Mouse (Mus musculus): ENCODE data around the gene Hsd11b1.

Hsd11b1 gene

DNA sequence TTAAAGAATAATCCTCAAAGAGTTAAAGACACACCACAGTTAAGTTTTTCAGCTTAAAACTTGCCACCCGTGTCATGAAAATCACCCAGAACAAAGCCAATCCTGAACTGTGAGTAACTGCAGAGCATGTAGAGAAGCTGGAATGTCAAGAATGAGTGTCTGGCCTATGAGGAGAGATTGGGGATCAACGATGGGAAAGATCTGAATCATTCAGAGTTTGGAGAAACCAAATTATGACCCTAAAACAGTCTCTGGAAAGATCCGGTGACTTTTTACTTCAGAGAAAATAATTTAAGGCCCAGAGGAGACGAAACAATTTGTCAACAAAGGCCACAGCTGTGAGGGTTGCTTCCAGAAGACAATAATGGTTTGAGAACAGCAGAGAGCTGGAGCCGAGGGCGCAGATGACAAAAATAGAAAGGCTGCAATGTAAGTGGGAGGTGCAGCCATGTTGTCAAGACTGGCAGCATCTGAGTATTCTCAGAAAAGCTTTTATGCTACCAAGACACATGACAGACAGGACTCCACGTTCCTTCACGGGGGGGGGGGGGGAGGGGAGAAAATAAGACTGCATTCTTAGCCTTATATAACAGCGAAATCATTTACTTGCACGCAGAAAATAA, 20.2 kb downstream of the Hsd11b1 start:
- DNase-seq (ENCODE audit: low read depth, low spot score), result no peak

DNA sequence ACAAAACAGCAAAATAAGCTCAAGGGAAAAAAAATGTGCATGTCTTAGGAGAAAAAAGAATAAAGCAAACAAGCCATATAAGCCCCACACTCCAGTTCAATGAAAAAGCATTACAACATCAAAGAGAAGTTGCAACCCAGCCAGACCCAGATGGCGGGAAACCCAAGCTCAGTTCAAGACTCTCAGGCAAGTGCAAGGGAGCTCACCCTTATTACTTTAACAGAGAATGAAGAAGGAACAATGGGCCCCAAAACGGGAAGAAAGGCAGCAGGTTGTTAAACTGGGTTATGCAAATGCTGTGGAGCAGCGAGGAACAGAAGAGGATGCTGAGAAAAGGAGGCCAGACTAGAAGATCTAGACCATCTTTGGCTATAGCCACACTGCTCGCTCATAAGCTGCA, 21.0 kb downstream of the Hsd11b1 start:
- no peak for DNase-seq (ENCODE audit: low read depth, low spot score)

DNA sequence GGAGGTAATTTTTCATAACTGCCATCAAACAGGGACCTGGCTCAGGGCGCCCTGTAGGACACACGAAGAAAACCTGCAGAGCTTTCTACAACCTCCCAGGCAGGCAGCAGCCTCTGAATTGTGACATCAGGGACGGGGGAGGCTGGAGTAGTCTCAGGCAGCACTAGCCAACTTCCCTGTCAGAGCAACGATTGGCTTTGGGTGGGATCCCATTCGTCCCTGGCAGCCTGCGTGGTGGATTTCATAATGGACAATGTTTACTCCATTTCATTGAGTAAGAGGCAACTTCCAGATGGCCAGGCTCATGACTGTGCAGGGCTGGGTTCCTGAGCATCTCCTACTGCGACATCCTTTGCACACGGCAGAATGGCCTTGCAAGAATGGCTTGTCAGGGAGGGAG, 21.6 kb downstream of the Hsd11b1 start:
- DNase-seq (ENCODE audit: low read depth, low spot score), result no peak

DNA sequence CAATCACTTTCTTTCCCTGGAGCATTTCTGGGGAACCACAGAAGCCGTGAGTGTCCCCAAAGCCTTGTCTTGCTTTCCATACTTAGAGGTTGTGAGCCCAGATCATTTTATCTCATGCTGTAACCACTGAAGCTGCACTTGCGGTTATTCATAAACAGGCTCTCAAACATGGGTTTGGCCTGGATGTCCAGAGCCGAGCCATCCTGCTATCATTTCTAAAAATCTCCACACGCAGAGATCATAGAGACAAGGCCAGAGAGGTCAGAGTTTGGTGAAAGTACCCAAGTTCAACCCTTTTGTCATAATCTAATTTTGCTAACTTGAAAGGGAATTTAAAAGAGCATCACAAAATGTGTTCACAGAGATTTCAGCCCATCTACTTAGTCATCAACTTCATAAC, 22.4 kb downstream of the Hsd11b1 start:
- DNase-seq (ENCODE audit: low read depth, low spot score), result no peak

DNA sequence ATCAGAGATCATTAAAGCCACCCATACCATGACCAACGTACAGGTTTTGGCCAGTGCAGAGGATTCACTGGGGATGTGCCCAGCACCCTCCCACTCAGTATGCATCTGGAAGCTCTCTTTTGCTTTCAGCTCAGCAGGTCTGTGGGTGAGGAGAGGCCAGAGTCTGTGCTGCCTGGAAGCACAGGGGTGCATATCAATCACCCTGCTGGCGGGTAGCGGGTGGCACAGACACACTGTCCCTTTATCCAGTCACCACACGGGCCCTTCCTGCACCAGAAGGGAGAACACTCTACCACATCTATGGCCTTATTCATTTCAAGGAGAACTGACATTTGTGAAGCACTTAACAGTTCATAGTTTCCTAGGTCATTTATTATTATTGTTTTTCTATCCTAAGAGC, 25.4 kb downstream of the Hsd11b1 start:
- no peak for DNase-seq (ENCODE audit: low read depth, low spot score)

DNA sequence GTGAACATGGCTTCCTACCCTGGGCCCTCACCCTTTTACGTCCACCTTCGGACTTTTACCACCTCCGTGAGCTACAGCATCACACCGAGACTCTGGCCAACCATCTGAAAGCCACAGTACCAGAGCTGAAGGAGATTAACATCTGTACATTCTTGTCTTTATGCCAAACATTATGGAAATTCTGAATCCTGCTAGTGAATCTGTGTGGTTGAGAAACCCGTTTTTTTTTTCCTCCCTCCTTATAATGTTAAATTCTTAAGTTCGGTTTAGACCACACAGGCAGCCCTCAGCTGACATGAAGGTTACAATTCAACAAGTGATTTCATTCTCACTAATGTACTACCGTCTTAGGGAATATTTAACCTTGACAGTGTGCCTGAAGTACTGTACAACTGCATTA, 28.9 kb downstream of the Hsd11b1 start:
- no peak for DNase-seq (ENCODE audit: low read depth, low spot score)

DNA sequence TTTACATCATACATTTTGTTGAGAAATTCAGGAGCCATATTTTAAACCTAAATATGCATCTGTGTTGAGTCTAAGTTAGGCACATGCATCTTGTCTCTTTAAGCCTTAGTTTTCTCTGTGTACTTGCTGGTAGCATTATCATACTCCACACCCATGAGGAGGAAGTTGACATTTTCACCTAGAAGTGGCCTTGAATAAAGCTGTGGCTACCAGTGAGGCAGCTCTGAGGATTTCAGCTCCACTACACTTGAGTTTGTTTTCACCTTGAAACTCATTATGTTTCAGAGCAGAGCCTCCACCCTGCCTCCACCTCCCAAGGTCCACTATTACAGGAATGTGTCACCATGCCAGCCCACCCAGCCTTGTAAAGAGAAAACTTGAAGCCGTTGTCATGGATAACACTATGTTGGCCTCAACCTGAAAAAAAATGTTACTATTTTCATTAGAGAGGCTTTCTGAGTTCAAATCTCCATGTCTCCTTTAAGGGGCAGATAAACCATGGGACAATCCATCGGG, 29.7 kb downstream of the Hsd11b1 start:
- DNase-seq (ENCODE audit: low read depth, low spot score), result no peak

DNA sequence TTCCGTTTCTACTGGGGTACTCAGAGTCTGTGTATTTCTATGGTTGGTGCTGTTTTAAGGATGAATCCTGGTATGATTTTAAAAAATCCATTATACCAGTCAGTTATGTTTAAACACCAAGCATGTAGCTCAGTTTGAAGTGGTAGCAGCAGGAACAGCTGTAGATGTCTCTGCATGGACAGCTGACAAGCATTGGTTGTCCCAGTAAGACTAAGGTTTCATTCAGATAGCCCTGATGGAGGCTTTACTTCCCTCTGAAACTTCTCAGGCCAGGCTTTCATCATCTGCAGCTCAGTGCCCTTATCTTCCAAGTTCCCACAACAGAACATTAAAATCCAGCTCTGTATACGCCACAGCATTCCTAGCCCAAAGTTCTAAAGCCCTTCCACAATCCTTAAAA, 31.1 kb downstream of the Hsd11b1 start:
- DNase-seq (ENCODE audit: low read depth, low spot score), result no peak

DNA sequence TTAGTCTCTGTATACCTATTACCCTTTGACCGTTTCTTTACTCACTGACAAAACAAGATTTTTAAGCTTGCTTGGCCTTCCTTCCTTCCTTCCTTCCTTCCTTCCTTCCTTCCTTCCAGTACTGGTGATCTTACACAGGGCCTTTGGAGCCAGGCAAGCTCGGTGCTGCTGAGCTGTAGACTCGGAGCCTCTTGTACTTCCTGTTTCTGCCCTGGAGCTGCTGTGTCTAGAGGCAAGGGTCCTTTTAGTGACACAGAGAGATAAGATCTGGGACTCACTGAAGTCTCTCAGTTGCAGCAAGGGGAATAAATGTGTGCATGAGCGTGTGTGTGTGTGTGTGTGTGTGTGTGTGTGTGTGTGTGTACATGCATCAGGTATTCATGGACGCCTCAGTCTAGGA, 32.9 kb downstream of the Hsd11b1 start:
- no peak for DNase-seq (ENCODE audit: low read depth, low spot score)

DNA sequence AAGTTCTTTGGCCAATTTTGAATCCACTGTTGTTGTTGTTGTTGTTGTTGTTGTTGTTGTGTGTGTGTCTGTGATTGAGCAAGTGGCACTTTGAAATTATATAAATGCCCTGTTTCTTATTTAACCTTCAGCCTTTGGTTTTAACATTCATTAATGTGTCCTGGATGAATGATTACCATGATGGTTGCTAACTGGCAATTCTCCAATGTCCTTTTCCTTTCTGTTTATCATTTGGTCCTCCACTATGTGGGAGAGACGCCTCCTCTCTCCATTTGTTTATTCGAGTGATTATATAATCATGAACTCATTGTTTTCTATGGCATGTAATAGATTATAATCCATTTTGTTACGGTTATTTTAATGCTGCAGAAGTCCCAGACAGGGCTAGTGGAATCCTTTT, 33.3 kb downstream of the Hsd11b1 start:
- no peak for DNase-seq (ENCODE audit: low read depth, low spot score)

DNA sequence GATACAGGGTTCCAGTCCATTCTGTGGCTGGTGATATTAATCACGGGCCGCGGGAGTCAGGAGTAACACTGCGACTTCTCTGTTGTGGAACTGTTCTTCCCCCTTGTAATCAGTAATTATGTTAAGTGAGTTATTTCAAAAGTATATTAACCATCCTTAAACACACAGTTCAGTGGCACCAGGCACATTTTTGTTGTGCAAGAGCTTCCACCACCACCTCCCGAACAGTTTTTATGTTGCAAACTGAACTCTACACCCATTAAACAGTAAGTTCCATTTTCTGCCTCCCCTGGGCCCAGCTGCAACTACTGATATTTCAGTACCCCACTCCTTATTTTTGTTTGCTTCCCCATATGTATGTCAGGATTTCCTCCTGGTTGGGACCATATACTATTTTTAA, 34.3 kb downstream of the Hsd11b1 start:
- DNase-seq (ENCODE audit: low read depth, low spot score), result no peak

DNA sequence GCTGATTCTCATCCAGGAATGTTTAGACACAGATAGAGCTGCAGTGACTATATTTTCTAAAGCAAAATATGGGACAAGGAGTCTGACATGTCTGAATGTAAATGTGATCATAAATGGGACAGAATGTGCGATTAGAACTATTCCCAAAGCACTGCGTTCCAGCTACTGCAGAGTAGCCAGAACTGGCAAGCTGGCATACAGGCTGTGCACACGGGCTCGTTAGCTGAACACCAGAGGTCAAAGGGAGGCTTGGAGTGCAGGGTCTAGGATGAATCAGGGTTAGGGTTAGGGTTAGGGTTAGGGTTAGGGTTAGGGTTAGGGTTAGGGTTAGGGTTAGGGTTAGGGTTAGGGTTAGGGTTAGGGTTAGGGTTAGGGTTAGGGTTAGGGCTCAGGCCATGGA, 36.3 kb downstream of the Hsd11b1 start:
- no peak for DNase-seq (ENCODE audit: low read depth, low spot score)

DNA sequence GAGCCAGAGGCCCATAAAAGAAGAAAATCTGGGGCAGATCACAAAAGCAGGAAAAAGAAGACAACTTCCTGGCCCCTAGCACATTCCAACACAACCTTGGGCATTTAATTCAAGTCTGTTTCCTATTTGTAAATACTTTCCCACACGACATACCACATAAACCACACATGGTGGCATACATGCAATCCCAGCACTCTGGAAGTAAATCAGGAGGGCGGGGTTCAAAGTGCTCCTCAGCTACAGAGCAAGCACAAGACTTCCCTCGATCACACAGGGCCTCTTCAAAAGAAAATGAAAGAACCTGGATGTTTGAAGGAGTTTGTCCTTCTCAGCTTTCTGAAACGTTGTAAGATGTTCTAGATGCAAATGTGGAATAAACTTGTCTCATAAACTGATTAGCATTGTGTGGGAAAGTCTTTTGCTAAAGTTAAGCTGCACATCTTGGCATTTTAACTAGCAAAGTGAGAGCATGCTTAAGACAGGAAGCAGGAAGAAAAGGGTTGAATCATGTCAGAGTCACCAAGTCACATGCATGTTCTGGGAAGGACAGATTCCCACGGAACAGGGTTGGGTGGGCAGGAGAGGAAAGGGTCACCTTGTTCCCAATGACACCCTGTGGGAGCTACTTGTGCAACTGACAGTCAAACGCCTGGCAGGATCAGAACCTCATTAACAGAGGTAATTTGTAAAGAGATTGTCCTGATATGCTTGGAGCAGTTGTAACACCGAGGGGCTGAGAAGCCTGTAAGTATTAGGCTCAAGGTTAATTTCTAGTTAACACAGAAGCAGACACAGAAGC, 37.0 kb downstream of the Hsd11b1 start:
- no peak for DNase-seq (ENCODE audit: low read depth, low spot score)

DNA sequence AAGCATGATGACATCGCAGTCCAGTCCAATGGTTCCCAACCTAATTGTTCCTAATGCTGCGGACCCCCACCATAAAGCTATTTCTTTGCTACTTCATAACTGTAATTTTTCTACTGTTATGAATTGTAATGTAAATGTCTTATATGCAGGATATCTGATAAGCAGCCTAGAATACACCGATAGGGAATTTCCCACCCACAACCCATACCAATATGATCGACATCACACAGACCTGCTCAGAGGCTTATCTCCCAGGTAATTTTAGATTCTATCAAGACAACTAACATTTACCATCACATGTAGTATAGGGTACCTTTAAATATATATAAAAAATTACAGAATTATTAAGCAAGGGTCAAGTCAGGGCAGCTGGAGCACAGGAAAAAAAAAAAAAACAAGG, 37.8 kb downstream of the Hsd11b1 start:
- no peak for DNase-seq (ENCODE audit: low read depth, low spot score)

DNA sequence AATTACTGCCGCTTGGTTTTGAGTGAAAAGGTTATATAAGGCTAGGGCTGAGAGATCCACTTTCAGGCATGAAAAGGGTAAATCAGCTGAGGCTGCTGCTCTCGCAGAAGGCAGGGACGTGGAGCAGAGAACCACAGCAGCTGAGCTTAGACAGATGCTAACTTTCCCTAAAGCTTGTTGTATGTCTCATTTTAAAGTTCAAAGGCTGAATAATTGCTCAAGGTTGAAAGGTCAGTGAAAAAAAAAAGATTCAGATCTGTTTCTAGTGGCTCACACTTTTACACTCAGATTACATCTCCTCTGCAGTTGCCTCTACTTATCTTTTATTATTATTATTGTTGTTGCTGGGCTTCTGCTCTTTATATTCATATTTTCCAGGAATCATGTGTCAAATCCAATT, 38.3 kb downstream of the Hsd11b1 start:
- no peak for DNase-seq (ENCODE audit: low read depth, low spot score)

DNA sequence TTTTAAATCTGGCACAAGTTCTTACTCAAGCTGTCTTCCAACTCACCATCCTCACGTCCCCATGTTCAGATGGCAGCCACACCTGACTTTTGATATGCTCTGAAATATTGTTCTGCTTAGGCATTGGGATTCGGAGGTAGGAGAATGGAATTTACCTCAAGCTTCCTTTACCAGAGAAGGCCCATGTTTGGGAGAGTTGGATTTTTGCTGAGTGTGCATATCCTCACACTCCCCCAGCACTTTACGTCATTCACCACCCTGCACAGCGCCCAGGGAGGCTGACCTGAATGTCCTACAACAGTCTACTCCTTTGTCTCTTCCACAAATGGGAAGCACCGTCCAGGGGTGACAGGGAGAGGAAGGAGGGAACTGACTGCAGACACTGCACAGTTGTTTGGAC, 43.5 kb downstream of the Hsd11b1 start:
- DNase-seq (ENCODE audit: low read depth, low spot score), result no peak

DNA sequence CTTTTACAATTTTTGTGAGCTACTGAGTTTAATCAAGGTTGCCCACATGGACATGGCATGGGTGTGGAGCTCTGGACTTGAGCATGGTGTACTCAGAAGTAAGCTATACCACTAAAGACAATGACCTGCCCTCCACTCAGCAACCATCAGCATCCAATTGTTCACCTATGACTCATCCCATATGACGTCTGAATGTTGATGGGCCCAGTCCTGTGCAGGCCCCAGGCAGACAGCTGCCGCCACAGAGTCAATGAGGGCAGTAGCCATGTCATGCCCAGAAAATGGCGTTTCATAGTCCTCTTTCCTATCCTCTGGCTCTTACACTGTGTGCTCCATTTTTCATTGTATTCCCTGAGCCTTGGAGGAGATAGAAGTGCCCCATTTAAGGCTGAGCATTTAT, 47.9 kb downstream of the Hsd11b1 start:
- no peak for DNase-seq (ENCODE audit: low read depth, low spot score)

DNA sequence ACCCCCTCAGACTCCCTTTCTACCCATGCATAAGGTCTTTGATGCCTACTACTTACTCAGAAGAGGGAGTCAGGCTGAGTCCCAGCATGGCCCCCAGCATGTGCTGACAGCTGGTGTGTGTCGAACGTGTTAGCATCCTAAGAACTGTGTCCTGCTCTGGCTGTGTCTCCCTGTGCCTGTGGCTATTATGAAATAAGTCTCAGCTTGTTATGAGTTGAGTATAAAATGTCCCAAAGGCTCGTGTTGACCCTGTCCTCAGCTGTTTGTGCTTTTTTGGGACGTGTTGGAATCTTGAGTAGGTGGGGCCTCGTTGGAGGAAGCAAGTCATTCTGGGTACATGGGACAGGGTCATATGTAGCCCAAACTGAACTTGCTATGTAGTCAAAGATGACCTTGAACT, 49.8 kb downstream of the Hsd11b1 start:
- no peak for DNase-seq (ENCODE audit: low read depth, low spot score)

DNA sequence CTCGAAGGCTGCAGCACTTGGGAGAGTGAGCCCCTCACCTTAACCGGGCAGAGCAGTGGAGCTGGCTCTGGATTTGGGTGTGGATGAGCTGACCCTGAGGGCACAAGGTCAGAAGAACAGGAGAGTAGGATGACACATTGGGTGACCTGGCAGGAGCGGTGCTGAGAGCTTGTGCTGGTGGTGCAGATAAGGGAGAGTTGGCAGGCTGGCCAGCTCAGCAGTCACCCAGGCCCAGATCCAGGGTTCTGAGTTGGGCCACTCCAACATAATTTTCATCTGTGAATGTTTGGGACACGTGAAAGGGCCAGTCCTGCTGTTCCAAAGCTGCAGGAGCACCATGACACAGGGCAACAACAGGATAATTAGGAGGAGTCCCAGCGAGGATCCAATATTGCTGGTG, 52.5 kb downstream of the Hsd11b1 start:
- no peak for DNase-seq (ENCODE audit: low read depth, low spot score)

DNA sequence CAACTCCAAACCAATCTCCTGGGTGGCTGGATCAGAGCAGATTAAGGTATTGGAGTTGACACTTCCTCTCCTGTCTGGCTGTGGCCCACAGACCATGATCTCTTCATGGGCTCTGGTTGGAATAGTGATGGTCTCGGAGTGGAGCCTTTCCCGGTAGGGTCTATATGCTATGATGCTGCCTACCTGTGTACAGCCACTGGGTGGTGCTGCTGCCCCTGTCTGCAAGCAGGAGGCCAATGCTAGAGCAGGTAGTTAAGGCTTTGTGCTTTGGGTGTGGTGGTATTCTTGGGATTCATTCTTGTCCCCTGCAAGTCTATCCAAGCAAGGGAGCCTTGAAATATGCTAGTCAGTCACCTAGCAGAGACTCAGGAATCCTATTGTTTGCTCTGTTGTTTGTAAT, 55.7 kb downstream of the Hsd11b1 start:
- no peak for DNase-seq (ENCODE audit: low read depth, low spot score)

DNA sequence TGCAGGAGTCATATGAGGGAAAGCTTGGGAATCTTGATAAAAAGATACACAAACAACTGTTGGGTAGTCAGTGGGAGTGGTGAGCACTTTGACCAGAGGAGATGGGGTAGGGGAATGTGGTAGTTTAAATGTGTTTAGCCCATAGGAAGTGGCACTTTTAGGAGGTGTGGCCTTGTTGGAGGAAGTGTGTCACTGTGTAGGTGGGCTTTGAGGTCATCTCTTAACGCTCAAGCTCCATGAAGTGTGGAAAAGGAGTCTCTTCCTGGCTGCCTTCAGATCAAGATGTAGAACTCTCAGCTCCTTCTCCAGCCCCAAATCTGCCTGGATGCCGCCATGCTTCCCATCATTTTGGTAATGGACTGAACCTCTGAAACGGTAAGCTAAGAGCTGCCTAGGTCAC, 56.4 kb downstream of the Hsd11b1 start, which contains the start of gene Lamb3:
TSS of gene Lamb3 (plus strand) at position 197 of the 400 bp plus-strand sequence.
- no peak for DNase-seq (ENCODE audit: low read depth, low spot score)

DNA sequence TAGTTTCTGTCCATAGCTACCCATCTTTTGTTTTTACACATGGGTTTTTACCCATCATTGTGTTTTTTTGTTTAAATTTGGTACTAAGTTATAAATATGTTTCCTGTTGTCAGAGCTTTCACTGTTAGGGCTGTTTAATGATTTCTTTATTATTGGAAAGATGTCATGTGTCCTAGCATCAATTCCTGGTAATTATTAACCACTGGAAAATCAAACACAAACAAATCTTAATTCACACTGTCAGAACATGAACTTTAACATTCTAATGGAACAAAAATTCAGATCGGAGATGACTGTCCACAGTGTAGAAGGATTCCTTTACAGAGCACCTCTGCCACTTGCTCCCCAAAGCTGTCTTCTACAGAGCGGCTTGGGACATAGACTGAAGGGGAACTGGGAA, 58.4 kb downstream of the Hsd11b1 start:
- no peak for DNase-seq (ENCODE audit: low read depth, low spot score)

DNA sequence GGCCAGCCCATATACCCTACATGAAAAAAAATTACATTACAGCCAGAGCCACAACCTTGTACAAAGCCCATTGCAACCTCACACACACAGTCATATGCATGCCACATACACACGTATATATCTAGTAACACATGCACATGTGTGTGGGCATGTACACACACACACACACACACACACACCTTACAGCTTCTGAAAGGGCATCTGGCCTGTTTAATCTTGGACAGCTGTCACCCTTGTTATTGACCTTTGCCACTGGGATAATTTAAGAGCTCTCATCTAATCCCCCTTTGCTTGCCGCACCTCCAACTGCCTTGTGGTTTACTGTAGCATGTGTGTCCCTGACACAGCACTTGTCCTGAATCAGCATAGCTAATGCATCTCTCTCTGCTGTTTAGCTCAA, 60.1 kb downstream of the Hsd11b1 start:
- DNase-seq (ENCODE audit: low read depth, low spot score), result no peak
